Mouse (Mus musculus) pancreas, adult 10 weeks (tissue): ENCODE measurements around the gene Commd6. TPM values are rescaled to one million over a fixed set of nuclear protein-coding genes. Genes with fewer than 3 reads are reported as not detected.

Experiments used
- polyA plus RNA-seq: library from polyadenylated mRNA; stranded (reverse); fragments of 350-450 nt; fragmentation: Illumina TruSeq; extraction: RNeasy Lipid Tissue Mini Kit (QIAGEN cat#74804); gene quantifications from one replicate; pipeline ENCODE4 v1.2.3, GENCODE M21; 2015; ENCODE audit warnings: low read depth, low replicate concordance; ENCODE audit not compliant: insufficient read depth

Commd6 gene
- 15.3 TPM for polyA plus RNA-seq

DNA sequence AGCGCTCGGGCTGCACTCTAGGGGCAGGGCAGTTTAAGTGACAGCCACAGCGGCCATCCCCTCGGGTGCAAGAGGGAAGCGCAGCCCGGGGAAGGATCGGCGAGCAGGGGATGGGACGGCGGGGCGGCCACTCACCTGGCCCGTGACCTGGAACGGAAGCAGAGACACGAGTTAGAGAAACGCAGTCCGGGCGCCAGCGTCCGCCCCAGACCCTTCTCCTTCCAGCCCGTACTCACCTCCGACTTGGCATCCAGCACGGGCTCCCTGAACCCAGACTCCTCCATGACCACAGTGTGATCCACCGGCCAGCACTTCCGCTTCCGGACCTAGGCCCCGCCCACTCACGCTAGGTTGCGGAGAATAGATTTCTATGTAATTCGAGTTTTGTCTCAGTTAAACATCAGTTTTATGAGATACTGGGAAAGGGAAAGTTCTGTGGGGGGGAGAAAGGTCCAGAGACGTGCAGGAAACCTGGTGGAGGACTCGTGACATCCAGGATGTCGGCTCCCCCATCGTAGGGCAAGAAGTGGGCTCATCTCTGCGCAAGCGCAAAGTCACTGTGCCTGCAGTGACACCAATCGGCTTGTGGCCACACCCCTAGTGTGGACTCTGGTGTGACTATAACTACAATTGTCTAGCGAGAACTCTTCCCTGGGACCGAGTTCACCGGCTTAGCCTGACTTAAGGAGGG, at the start of gene Commd6:
Gene Commd6, minus strand, starts transcription at position 534 of the 691 bp plus-strand sequence.

GRCm38 (mm10) chr14:101653581-101654525, 13.4 kb upstream of the Commd6 start, which contains the start of gene Uchl3:
TSS of gene Uchl3 (plus strand) at chr14:101653967.

GRCm38 (mm10) chr14:101608519-101609368, 31.7 kb downstream of the Commd6 start, which contains the start of gene Tbc1d4:
TSS of gene Tbc1d4 (minus strand) at chr14:101609191.

Other genes with a start within 250 kb of the Commd6 start
- gene Tbc1d4, start 31.5 kb downstream of the Commd6 start, polyA plus RNA-seq, result 4.5 TPM
- gene Uchl3, start 13.3 kb upstream of the Commd6 start, polyA plus RNA-seq, result 13.6 TPM
- gene Gm9922, start 89.1 kb upstream of the Commd6 start, polyA plus RNA-seq, result not detected
- gene Lmo7, start 89.3 kb upstream of the Commd6 start, polyA plus RNA-seq, result 5.6 TPM